Mouse (Mus musculus) forebrain, embryonic 15.5 days (tissue): Measurements from ENCODE around the gene Limch1. TPM values are rescaled to one million over a fixed set of nuclear protein-coding genes. Genes with fewer than 3 reads are reported as not detected.
A peak's percentile ranks its signal among the peaks of the same experiment; 100 is the strongest.

Experiments used
- ATAC-seq: fragments of 200-750 bp; cut with Nextera tagmentation; replicated peaks from 2 replicates; pipeline ENCODE4 v1.8.0; 2017; ENCODE audit warnings: mild to moderate bottlenecking, moderate TSS enrichment, moderate library complexity
- H3K27ac ChIP-seq: fragments of 300-500 bp; sonication (generic); replicated peaks from 2 replicates; pipeline ENCODE4 v1.5.1; 2015; ENCODE audit warnings: mild to moderate bottlenecking, inconsistent platforms
- H3K27me3 ChIP-seq: fragments of 300-500 bp; sonication (generic); 2 replicates; pipeline ENCODE4 v1.6.1; 2015; ENCODE audit warnings: inconsistent platforms
- H3K36me3 ChIP-seq: fragments of 300-500 bp; sonication (generic); 2 replicates; pipeline ENCODE4 v1.6.1; 2015; ENCODE audit warnings: mild to moderate bottlenecking, inconsistent platforms
- H3K4me1 ChIP-seq: fragments of 300-500 bp; sonication (generic); 2 replicates; pipeline ENCODE4 v1.6.1; 2015; ENCODE audit warnings: inconsistent platforms
- H3K4me2 ChIP-seq: fragments of 300-500 bp; sonication (generic); replicated peaks from 2 replicates; pipeline ENCODE4 v1.6.1; 2015; ENCODE audit warnings: mild to moderate bottlenecking, inconsistent platforms
- H3K4me3 ChIP-seq: fragments of 300-500 bp; sonication (generic); 2 replicates; pipeline ENCODE4 v1.5.1; 2015; ENCODE audit warnings: mild to moderate bottlenecking, inconsistent platforms
- H3K9ac ChIP-seq: fragments of 300-500 bp; sonication (generic); replicated peaks from 2 replicates; pipeline ENCODE4 v1.6.1; 2015; ENCODE audit warnings: mild to moderate bottlenecking, inconsistent platforms
- H3K9me3 ChIP-seq: fragments of 300-500 bp; sonication (generic); 2 replicates; pipeline ENCODE4 v1.6.1; 2016; ENCODE audit warnings: inconsistent platforms
- WGBS: fragments of 180-500 bp; shearing (Covaris S2); methylation state at CpG from one replicate; pipeline ENCODE4 v1.1.7; 2015; ENCODE audit warnings: mixed read lengths; 5-methylcytosine and 5-hydroxymethylcytosine counted together
- polyA plus RNA-seq: library from polyadenylated mRNA; unstranded; fragments of >200 nt; fragmentation: Nextera tagmentation; extraction: Ambion mirVana; gene quantifications from 2 replicates; pipeline ENCODE4 v1.2.1, GENCODE M21; 2015

Gene Limch1
- polyA plus RNA-seq, 1 experiment from 2014 or later, result 84.3 TPM

DNA sequence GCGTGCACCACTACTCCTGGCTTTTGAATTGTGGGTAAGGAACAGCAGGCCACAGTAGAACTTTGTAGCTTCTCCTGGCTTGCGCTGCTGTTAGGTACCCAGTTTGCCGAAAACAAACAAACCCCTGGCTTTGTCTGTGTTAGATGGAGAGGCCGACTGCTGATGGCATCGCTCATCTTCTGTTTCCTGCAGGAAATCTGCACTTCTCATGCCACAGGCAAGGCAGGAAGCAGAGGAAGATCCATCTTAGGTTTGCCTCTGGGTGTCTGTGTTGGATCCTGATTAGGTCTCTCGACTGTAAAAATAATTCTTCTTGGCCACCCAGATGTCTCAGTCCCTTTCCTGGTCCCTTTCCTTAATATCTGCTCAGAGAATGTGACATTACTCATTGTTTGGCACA, 51.7 kb downstream of the Limch1 start:
- H3K4me3 ChIP-seq, result no peak overlapping the region
- WGBS, result 85% methylated on average over 6 of the region's 6 CpGs
- H3K27ac ChIP-seq, result no peak overlapping the region
- H3K36me3 ChIP-seq, result no peaks in the 10 kb centered on the region
- H3K9me3 ChIP-seq, result no peaks in the 10 kb centered on the region
- peaks cover 27% of the 10 kb centered on the region for H3K4me1 ChIP-seq
- no peak for ATAC-seq
- H3K9ac ChIP-seq, result no peak overlapping the region
- no peak overlapping the region for H3K4me2 ChIP-seq
- no peaks in the 10 kb centered on the region for H3K27me3 ChIP-seq

DNA sequence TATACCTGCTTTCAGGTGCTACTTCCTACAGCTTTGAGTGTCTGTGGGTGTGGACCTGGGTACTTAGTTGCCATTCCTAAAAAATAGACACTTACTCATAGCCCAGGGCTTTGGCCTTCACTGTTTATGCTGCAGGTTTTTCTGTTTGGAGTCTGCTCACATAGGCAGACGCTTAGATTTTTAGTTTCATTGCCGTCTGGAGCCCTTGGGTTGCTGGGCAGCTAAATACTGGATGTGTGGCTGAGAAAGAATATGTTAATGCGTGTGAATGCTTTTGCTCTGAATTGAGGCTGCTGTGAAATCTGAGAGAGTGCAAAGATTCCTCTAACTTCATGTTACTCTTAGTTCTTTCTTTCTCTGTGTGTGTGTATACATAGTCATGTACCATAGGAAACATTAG, 52.5 kb downstream of the Limch1 start:
- Histone ChIP-seq H3K27ac (peak overlapping the region; percentile 51), H3K4me3 (no peak overlapping the region), H3K9ac (no peak overlapping the region), H3K9me3 (no peaks in the 10 kb centered on the region), H3K4me2 (no peak overlapping the region), H3K27me3 (no peaks in the 10 kb centered on the region), H3K4me1 (peaks cover 27% of the 10 kb centered on the region), H3K36me3 (no peaks in the 10 kb centered on the region)
- 0 out of 2 replicates have a peak, but pooled peaks have one; percentile 24 for ATAC-seq
- WGBS, result 23% methylated on average over 3 of the region's 3 CpGs

DNA sequence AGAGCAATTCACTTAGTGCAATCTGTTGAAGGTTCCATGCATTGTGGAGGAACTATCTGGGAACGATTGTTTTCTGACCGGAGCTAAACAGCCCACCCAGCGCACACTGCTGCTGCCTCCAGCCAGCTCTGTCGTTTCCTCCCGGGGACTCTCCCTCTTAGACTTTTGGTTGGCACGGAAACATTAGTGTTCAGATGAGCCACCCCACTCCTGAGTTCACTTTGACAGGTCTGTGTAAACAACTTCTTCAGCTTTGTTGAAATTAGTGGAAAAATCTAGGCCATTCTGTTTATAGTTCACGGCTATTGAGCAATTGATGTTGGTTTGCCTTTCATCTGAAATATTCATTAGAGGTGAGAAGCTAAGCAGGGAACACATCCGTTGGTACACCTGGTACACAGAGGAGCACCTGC, 53.0 kb downstream of the Limch1 start:
- Histone ChIP-seq H3K4me1 (peaks cover 27% of the 10 kb centered on the region), H3K4me2 (no peak overlapping the region)
- 0 out of 2 replicates have a peak, but pooled peaks have one; percentile 29 for ATAC-seq

DNA sequence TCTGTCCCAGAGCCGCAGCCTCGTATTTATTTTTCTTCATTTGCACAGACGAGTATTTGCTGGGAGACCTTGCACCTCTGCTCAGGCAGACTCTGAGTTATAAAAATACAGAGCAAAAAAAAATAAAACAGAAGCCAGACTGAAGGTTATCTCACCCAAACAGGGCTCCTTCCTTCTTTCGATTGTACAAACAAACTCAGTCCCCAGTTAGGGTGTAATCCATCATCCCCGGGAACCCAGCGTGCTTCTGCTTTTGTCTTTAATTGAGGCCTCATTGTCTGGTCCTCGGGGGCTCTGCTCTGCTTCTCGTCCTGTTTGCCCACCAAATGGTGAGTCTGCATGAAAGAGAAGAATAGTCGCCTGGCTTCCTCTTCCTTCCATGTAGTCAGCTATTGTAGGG, 54.6 kb downstream of the Limch1 start:
- H3K36me3 ChIP-seq, result no peaks in the 10 kb centered on the region
- H3K27ac ChIP-seq, result no peak overlapping the region
- no peaks in the 10 kb centered on the region for H3K9me3 ChIP-seq
- no peak for ATAC-seq
- H3K4me3 ChIP-seq, result no peak overlapping the region
- no peak overlapping the region for H3K9ac ChIP-seq
- H3K27me3 ChIP-seq, result no peaks in the 10 kb centered on the region
- no peak overlapping the region for H3K4me2 ChIP-seq
- H3K4me1 ChIP-seq, result peaks cover 27% of the 10 kb centered on the region
- 24% methylated on average over 9 of the region's 9 CpGs for WGBS

More for the DNA sequence above, 53.0 kb downstream of the Limch1 start:
- Histone ChIP-seq H3K9ac (no peak overlapping the region), H3K27ac (peak overlapping the region; percentile 51), H3K9me3 (no peaks in the 10 kb centered on the region), H3K4me3 (no peak overlapping the region), H3K27me3 (no peaks in the 10 kb centered on the region), H3K36me3 (no peaks in the 10 kb centered on the region)
- 17% methylated on average over 8 of the region's 8 CpGs for WGBS

DNA sequence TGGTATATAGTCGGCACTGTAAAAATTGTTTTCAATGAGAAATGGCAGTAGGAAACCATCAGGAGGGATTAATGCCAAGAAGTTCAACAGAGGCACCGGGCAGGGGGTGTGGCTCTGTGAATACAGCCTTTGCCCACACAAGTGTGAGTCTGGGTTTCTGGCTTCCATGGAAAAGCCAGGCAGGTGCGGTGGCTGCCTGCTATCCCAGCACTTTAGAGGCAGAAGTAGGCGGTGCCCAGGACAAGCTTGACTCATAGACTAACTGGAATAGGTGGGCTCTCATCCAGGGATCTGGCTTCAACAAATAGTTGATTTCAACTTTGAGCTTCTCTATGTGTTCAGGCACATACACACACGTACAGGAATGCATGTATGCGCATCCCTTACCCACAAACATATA, 55.4 kb downstream of the Limch1 start:
- Histone ChIP-seq H3K27ac (no peak overlapping the region), H3K4me3 (no peak overlapping the region), H3K4me1 (peaks cover 30% of the 10 kb centered on the region), H3K4me2 (no peak overlapping the region), H3K9me3 (no peaks in the 10 kb centered on the region), H3K9ac (no peak overlapping the region), H3K36me3 (no peaks in the 10 kb centered on the region), H3K27me3 (no peaks in the 10 kb centered on the region)
- 76% methylated on average over 6 of the region's 6 CpGs for WGBS
- no peak for ATAC-seq

DNA sequence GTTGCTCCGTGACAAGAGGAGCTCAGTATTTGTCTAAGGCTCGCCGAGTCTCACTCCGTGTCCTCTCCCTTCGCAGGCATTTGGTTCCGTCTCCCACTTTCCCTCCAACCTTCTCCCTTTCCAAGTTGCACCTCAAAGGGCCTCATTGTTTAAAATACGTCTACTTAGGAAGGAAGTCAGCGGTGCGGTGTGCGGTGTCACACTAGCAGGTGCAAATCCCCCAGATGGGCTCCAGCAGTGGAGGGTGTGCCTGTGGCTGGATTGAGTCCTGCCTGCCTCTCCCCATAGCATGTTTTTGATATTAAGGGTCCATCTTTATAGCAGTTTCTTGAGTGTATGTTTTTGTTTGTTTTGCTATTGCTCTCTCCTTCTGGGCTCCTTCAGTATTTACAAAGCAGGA, 56.6 kb downstream of the Limch1 start:
- peaks cover 37% of the 10 kb centered on the region for H3K4me1 ChIP-seq
- 76% methylated on average over 10 of the region's 10 CpGs for WGBS
- H3K36me3 ChIP-seq, result no peaks in the 10 kb centered on the region
- H3K9me3 ChIP-seq, result no peaks in the 10 kb centered on the region
- no peak for ATAC-seq
- no peak overlapping the region for H3K9ac ChIP-seq
- no peak overlapping the region for H3K27ac ChIP-seq
- H3K27me3 ChIP-seq, result no peaks in the 10 kb centered on the region
- H3K4me3 ChIP-seq, result no peak overlapping the region
- H3K4me2 ChIP-seq, result no peak overlapping the region

DNA sequence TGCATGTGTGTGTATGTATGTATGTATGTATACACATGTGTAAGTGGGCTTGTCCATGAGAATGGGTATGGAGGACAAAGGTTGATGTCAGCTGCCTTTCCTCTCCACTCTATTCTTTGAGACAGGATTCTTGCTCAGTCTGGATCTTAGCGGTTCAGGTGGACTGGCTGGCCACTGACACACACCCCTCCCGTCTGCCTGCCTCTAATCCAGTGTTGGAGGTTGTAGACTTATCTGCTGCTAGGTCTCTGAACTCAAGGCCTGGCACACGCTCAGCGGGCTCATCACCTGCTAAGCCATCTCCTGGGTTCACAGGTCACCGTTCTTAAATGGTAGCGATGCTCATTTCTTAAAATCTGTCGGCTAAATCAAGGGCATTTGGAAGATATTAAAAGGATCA, 60.7 kb downstream of the Limch1 start:
- no peak overlapping the region for H3K27ac ChIP-seq
- H3K9ac ChIP-seq, result no peak overlapping the region
- no peaks in the 10 kb centered on the region for H3K27me3 ChIP-seq
- peaks cover 25% of the 10 kb centered on the region for H3K4me1 ChIP-seq
- WGBS, result 86% methylated on average over 7 of the region's 7 CpGs
- H3K4me3 ChIP-seq, result no peak overlapping the region
- H3K9me3 ChIP-seq, result no peaks in the 10 kb centered on the region
- H3K36me3 ChIP-seq, result no peaks in the 10 kb centered on the region
- no peak for ATAC-seq
- no peak overlapping the region for H3K4me2 ChIP-seq

DNA sequence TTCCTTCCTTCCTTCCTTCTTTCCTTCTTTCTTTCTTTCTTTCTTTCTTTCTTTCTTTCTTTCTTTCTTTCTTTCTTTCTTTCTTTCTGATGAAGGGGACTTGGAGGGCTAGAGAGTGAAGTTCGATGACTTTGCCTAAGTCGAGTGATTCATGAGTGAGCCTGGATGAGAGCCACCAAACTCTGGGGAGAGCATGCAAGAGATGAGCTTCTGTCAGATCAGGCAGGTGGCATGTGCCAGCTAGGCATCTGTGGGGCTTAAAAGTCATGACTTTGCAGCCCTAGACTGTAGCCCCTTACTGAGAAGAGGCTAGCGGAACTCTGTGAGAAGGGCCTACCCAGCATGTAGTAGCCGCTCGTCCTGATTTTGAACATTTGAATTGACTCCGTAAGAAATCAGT, 62.1 kb downstream of the Limch1 start:
- H3K9me3 ChIP-seq, result no peaks in the 10 kb centered on the region
- no peak overlapping the region for H3K4me3 ChIP-seq
- H3K36me3 ChIP-seq, result no peaks in the 10 kb centered on the region
- no peak overlapping the region for H3K4me2 ChIP-seq
- ATAC-seq, result no peak
- H3K9ac ChIP-seq, result no peak overlapping the region
- H3K27ac ChIP-seq, result no peak overlapping the region
- peaks cover 25% of the 10 kb centered on the region for H3K4me1 ChIP-seq
- 95% methylated on average over 6 of the region's 6 CpGs for WGBS
- H3K27me3 ChIP-seq, result no peaks in the 10 kb centered on the region

DNA sequence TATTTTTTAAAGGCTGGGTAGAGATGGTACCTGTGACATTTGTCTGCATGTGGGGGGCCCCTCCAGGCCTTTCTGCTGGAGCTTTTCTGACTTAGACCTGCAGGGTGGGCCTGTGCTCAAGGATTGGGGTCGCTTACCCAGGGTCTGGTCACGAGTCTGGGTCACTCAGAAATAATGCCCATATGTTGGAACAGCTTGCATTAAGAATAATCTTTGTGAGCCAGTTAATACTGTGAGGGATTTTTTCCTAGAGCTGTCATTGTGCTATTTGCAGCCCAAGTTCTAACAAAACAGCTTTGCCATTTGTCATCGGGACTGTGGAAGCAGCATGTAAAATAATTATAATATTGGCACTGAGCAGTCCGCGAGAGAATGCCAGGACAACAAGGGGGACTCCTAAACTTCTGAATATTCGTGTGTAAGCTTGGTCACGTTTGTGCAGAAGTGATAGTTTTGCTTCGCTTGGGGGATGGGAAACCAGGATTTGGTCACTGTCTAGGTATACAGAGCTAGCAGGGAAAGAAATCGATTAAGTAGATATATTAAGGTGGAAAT, 63.5 kb downstream of the Limch1 start:
- H3K27me3 ChIP-seq, result no peaks in the 10 kb centered on the region
- 59% methylated on average over 9 of the region's 9 CpGs for WGBS
- no peaks in the 10 kb centered on the region for H3K9me3 ChIP-seq
- no peak overlapping the region for H3K4me2 ChIP-seq
- peaks cover 25% of the 10 kb centered on the region for H3K4me1 ChIP-seq
- peak overlapping the region; percentile 74 for H3K27ac ChIP-seq
- peak; percentile 34 for ATAC-seq
- H3K36me3 ChIP-seq, result no peaks in the 10 kb centered on the region
- H3K4me3 ChIP-seq, result no peak overlapping the region
- no peak overlapping the region for H3K9ac ChIP-seq

DNA sequence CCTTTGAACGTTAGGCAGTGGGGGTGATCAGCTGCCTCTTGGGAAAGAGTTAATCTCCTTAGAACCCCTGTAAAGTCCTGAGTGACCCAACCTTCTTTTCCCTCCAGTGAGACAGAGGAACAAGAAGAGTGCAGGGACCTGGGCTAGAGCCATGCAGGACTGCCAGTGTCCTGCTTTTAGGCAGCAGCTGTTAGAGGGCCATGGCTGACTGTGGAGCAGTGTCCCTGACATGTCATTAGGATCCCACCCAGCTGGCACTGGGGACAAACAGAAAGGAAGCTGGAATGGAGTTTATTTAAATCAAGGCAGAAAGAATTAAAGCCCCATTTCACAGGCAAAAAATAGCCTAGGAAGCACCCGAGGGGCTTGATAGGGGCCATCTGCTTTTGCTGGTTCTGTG, 64.8 kb downstream of the Limch1 start:
- 40% methylated on average over 2 of the region's 2 CpGs for WGBS
- Histone ChIP-seq H3K9ac (no peak overlapping the region), H3K27ac (no peak overlapping the region), H3K36me3 (no peaks in the 10 kb centered on the region), H3K4me2 (no peak overlapping the region), H3K27me3 (no peaks in the 10 kb centered on the region), H3K9me3 (no peaks in the 10 kb centered on the region), H3K4me1 (peaks cover 34% of the 10 kb centered on the region), H3K4me3 (no peak overlapping the region)
- 0 out of 2 replicates have a peak, but pooled peaks have one; percentile 30 for ATAC-seq

DNA sequence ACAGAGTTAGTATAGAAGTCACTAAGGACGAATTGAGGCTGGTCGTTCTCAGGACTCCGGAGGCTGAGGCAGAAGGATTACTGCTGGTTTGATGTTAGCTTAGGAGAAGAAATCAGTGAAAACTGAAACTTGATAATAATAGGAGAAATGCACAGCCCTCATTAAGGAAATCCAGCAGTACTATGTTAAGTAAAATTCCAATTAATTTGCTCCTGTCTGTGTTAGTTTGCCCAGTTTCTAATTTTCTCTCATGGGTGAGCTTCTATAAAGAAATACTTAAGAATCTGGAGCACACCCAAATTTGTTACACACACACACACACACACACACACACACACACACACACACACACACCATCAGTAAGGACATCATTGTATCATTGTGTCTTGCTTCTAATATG, 69.0 kb downstream of the Limch1 start:
- Histone ChIP-seq H3K27ac (no peak overlapping the region), H3K27me3 (no peaks in the 10 kb centered on the region), H3K4me2 (no peak overlapping the region), H3K36me3 (no peaks in the 10 kb centered on the region), H3K9me3 (no peaks in the 10 kb centered on the region), H3K9ac (no peak overlapping the region), H3K4me3 (no peak overlapping the region), H3K4me1 (peaks cover 27% of the 10 kb centered on the region)
- WGBS, result 33% methylated on average over 3 of the region's 3 CpGs
- ATAC-seq, result no peak

DNA sequence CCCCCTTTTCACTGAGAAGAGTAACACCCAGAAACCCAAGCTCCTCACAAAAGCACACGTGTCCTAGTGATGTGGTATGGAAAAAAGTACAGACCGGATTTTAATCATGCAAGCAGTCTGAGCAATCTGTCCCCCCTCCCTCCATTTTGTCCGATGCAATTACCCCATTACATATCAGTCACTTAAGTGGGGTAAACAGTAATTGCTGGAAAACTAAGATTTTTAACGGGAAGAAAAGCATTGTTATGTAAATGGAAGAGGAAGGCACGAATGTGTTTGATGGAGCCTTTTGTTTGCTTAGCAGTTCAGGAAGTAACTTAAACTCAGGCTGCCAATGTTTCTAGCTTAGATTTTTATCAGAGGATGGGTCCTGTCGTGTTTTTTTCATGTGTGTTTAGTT, 70.2 kb downstream of the Limch1 start:
- Histone ChIP-seq H3K36me3 (no peaks in the 10 kb centered on the region), H3K4me3 (no peak overlapping the region), H3K9me3 (no peaks in the 10 kb centered on the region), H3K27ac (no peak overlapping the region), H3K4me2 (no peak overlapping the region), H3K4me1 (peaks cover 22% of the 10 kb centered on the region), H3K27me3 (no peaks in the 10 kb centered on the region), H3K9ac (no peak overlapping the region)
- 6% methylated on average over 6 of the region's 6 CpGs for WGBS
- ATAC-seq, result no peak

DNA sequence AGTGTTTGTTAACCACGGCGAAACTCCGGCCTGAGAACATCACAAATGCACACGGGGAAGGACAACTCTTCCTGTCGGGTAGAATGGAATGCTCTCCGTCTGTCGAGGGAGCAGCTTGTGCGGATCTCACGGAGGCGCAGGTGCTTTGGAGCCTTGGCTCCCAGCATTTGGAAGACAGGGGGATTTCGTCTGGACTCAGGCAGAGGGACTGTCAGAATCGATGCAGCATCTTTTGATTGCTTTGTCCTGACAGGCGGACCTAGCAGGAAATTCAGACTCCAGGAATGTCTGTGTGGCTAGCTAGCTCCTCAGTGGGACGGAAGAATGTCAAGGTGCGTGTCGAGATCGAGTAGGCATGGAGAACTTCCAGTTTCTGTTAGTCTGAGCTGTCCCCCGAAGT, 71.1 kb downstream of the Limch1 start:
- Histone ChIP-seq H3K4me3 (no peak overlapping the region), H3K9me3 (no peaks in the 10 kb centered on the region), H3K27me3 (no peaks in the 10 kb centered on the region), H3K4me2 (no peak overlapping the region), H3K9ac (no peak overlapping the region), H3K4me1 (peaks cover 22% of the 10 kb centered on the region), H3K27ac (no peak overlapping the region), H3K36me3 (no peaks in the 10 kb centered on the region)
- ATAC-seq, result no peak
- WGBS, result 78% methylated on average over 18 of the region's 18 CpGs
